Mouse (Mus musculus): Measurements from ENCODE around the gene Stac. TPM values are rescaled to one million over a fixed set of nuclear protein-coding genes. Genes with fewer than 3 reads are reported as not detected.

The Stac gene
- polyA plus RNA-seq, 1 experiment from 2014 or later = 12.4 TPM

DNA sequence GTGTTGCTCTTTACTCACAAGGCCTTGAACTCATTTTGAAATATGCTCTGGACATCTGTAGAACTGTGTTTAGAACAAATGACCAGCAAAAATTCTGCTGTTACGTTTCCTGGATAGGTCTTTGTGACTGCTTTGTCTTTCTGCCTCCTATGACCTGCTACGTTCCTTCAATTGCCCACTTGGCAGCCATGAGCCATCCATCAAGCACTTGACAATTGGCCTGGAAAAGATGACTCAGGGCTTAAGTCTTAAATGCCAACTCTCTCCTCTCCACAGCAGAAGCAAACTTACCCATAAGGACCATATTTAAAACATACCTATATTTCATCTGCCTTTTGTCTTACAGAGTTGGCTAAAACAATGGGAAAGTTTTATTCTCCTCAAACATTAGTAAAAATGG, 10.0 kb upstream of the Stac start:
- Histone ChIP-seq H3K9me3 (ENCODE audit: control insufficient read depth, low read length) (no peaks in the 10 kb centered on the region), H3K4me3 (ENCODE audit: low read length) (no peak overlapping the region), H3K4me2 (ENCODE audit: low read length) (no peak overlapping the region), H3K9ac (ENCODE audit: low read depth, low read length) (no peak overlapping the region), H3K36me3 (ENCODE audit: control insufficient read depth, insufficient read depth, low read length) (no peaks in the 10 kb centered on the region), H3K27ac (ENCODE audit: low read depth, low read length) (no peak overlapping the region), H3K27me3 (replicated peaks; ENCODE audit: control insufficient read depth, insufficient read depth, low read length) (no peaks in the 10 kb centered on the region), H3K4me1 (ENCODE audit: control insufficient read depth, insufficient read depth, low read depth, low read length) (no peaks in the 10 kb centered on the region)
- WGBS = 35% methylated on average over 2 of the region's 2 CpGs
- ATAC-seq = no peak

DNA sequence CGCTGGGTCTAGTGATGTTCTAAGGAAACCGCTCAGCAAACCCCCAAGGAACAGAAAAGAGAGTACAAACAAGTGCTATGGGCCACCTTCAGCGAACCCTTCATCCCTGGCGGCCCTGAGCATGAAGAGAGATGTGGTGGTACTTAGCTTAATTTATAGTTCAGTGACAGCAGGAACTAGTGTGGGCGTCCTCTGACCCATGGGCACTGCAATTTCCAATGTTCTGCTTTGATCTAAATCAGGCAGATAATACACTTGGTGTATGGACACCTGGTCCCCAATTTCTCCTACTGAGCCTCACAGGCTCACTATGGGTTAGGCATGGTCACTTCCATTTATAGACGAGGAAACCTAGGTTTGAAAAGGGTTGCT, 322 bp upstream of the Stac start:
- 9% methylated on average over 6 of the region's 6 CpGs for WGBS
- ATAC-seq = no peak; the same call in 1 of the 2 replicates
- H3K4me2 ChIP-seq (ENCODE audit: low read length) = peak overlapping the region; percentile 93
- no peaks in the 10 kb centered on the region for H3K36me3 ChIP-seq (ENCODE audit: control insufficient read depth, insufficient read depth, low read length)
- peak overlapping the region; percentile 78 for H3K9ac ChIP-seq (ENCODE audit: low read depth, low read length)
- H3K9me3 ChIP-seq (ENCODE audit: control insufficient read depth, low read length) = no peaks in the 10 kb centered on the region
- no peak overlapping the region for H3K27ac ChIP-seq (ENCODE audit: low read depth, low read length)
- H3K4me1 ChIP-seq (ENCODE audit: control insufficient read depth, insufficient read depth, low read depth, low read length) = peaks cover 8% of the 10 kb centered on the region; the same call in 1 of the 2 replicates
- H3K4me3 ChIP-seq (ENCODE audit: low read length) = peak overlapping the region; percentile 60
- peaks cover 2% of the 10 kb centered on the region; the same call in 1 of the 2 replicates for H3K27me3 ChIP-seq (replicated peaks; ENCODE audit: control insufficient read depth, insufficient read depth, low read length)

DNA sequence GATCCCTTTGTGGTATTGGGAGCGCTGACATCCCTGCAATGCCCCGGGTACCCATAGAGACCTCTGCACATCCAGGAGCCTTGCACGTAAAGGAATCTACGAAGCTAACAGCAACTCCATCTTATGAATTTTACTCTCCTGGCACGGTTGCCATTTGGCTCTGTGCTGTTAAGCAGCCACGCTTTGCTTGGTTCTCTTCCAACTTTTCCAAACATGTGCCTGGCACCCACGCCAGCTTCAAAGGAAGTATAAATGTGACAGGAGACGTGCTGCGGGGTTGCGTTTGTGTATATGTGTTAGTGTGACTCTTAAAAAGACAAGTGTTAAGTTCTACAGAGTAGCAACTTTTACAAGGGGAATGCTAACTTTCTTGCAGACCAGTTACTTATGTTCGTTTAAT, 1.0 kb downstream of the Stac start:
- no peak overlapping the region for H3K27ac ChIP-seq (ENCODE audit: low read depth, low read length)
- peaks cover 8% of the 10 kb centered on the region; the same call in 1 of the 2 replicates for H3K4me1 ChIP-seq (ENCODE audit: control insufficient read depth, insufficient read depth, low read depth, low read length)
- no peaks in the 10 kb centered on the region for H3K9me3 ChIP-seq (ENCODE audit: control insufficient read depth, low read length)
- H3K4me3 ChIP-seq (ENCODE audit: low read length) = no peak overlapping the region
- H3K27me3 ChIP-seq (replicated peaks; ENCODE audit: control insufficient read depth, insufficient read depth, low read length) = peaks cover 2% of the 10 kb centered on the region; the same call in 1 of the 2 replicates
- ATAC-seq = no peak
- peak overlapping the region; percentile 93 for H3K4me2 ChIP-seq (ENCODE audit: low read length)
- H3K36me3 ChIP-seq (ENCODE audit: control insufficient read depth, insufficient read depth, low read length) = no peaks in the 10 kb centered on the region
- 67% methylated on average over 11 of the region's 11 CpGs for WGBS
- no peak overlapping the region for H3K9ac ChIP-seq (ENCODE audit: low read depth, low read length)

DNA sequence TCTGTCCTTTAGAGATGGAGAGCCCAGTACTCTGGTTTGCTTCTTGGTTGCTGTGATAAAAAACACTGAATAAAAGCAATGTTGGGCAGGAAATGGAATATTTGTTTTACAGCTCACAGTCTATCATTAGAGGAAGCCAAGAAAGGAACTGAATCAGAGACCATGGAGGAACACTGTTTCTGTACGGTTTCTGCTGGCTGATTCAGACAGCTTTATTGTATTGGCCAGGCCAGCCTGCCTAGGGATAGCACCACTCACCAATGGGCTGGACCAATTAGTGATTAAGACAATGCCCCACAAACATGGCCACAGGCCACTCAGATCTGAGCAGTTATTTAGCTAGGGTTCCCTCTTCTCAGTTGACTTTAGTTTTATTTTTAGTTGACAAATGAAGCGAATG, 6.0 kb downstream of the Stac start:
- no peak overlapping the region for H3K9ac ChIP-seq (ENCODE audit: low read depth, low read length)
- H3K36me3 ChIP-seq (ENCODE audit: control insufficient read depth, insufficient read depth, low read length) = no peaks in the 10 kb centered on the region
- no peak overlapping the region for H3K4me3 ChIP-seq (ENCODE audit: low read length)
- 82% methylated on average over 2 of the region's 2 CpGs for WGBS
- no peak overlapping the region for H3K4me2 ChIP-seq (ENCODE audit: low read length)
- peaks cover 2% of the 10 kb centered on the region; the same call in 1 of the 2 replicates for H3K27me3 ChIP-seq (replicated peaks; ENCODE audit: control insufficient read depth, insufficient read depth, low read length)
- no peak for ATAC-seq
- no peaks in the 10 kb centered on the region for H3K9me3 ChIP-seq (ENCODE audit: control insufficient read depth, low read length)
- no peak overlapping the region for H3K27ac ChIP-seq (ENCODE audit: low read depth, low read length)
- no peaks in the 10 kb centered on the region for H3K4me1 ChIP-seq (ENCODE audit: control insufficient read depth, insufficient read depth, low read depth, low read length)

DNA sequence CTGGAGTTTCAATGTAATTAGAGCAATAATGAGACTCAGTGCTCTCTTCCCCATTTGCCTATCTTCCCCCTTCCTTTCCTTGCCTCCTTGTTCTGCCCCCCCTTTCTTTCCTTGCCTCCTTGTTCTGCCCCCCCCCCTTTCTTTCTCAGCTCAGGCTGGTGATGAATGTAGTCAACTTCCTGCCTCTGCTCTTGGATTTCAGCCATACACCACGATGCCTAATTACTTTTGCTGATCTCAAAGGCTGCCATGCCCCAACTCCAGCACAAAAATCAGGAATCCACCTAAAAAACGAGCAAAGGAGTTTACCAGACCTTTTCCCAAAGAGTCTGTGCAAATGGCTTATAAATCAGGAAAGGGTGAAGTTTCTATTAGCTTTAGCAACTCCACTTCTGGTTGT, 10.6 kb downstream of the Stac start:
- Histone ChIP-seq H3K27ac (ENCODE audit: low read depth, low read length) (no peak overlapping the region), H3K4me2 (ENCODE audit: low read length) (no peak overlapping the region), H3K27me3 (replicated peaks; ENCODE audit: control insufficient read depth, insufficient read depth, low read length) (no peaks in the 10 kb centered on the region), H3K9ac (ENCODE audit: low read depth, low read length) (no peak overlapping the region), H3K4me3 (ENCODE audit: low read length) (no peak overlapping the region), H3K36me3 (ENCODE audit: control insufficient read depth, insufficient read depth, low read length) (no peaks in the 10 kb centered on the region), H3K9me3 (ENCODE audit: control insufficient read depth, low read length) (no peaks in the 10 kb centered on the region), H3K4me1 (ENCODE audit: control insufficient read depth, insufficient read depth, low read depth, low read length) (no peaks in the 10 kb centered on the region)
- WGBS = 22% methylated on average over 2 of the region's 2 CpGs
- no peak for ATAC-seq

DNA sequence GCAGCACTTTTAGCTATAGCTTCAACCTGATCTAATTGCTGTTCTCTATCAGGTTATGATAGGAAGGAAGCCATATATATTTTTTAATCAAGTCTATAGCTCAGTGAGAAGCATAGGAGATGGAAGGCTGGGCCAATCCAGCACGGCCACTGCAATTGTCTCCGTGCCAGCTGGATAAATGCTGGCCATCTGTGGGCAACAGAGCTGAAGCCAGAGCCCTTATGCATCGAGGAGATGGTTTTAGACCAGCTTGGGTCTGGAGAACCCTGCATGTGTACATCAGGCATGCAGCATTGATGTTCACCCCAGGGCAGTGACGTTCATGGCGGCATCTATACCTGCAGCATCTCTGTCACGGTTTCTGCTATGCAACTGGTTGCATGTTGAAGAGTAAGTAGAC, 20.3 kb downstream of the Stac start:
- Histone ChIP-seq H3K4me1 (ENCODE audit: control insufficient read depth, insufficient read depth, low read depth, low read length) (no peaks in the 10 kb centered on the region), H3K4me3 (ENCODE audit: low read length) (no peak overlapping the region), H3K9me3 (ENCODE audit: control insufficient read depth, low read length) (no peaks in the 10 kb centered on the region), H3K27me3 (replicated peaks; ENCODE audit: control insufficient read depth, insufficient read depth, low read length) (no peaks in the 10 kb centered on the region), H3K4me2 (ENCODE audit: low read length) (no peak overlapping the region), H3K27ac (ENCODE audit: low read depth, low read length) (no peak overlapping the region), H3K36me3 (ENCODE audit: control insufficient read depth, insufficient read depth, low read length) (no peaks in the 10 kb centered on the region), H3K9ac (ENCODE audit: low read depth, low read length) (no peak overlapping the region)
- no peak for ATAC-seq
- 81% methylated on average over 6 of the region's 6 CpGs for WGBS

DNA sequence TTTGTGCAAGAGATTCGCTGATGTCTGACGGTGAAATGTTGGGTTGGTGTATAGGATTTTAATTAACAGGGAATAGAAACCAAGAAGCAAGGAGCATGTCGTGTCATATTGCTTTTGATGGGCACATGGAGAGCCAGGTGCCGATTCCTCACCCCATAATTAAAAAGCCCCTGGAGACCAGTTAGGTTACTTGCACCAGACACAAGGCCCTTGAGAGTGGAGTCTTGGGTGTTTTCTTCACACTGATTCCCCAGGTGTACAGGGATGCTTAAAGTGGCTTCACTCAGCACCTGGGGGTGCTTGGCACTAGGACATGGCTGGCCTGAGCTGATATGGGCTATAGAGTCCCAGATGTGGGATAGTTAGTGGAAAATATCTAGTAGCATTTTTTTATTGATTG, 35.1 kb downstream of the Stac start:
- Histone ChIP-seq H3K4me3 (ENCODE audit: low read length) (no peak overlapping the region), H3K4me1 (ENCODE audit: control insufficient read depth, insufficient read depth, low read depth, low read length) (no peaks in the 10 kb centered on the region), H3K9me3 (ENCODE audit: control insufficient read depth, low read length) (no peaks in the 10 kb centered on the region), H3K27me3 (replicated peaks; ENCODE audit: control insufficient read depth, insufficient read depth, low read length) (no peaks in the 10 kb centered on the region), H3K9ac (ENCODE audit: low read depth, low read length) (no peak overlapping the region), H3K36me3 (ENCODE audit: control insufficient read depth, insufficient read depth, low read length) (no peaks in the 10 kb centered on the region), H3K4me2 (ENCODE audit: low read length) (no peak overlapping the region), H3K27ac (ENCODE audit: low read depth, low read length) (no peak overlapping the region)
- no peak for ATAC-seq
- WGBS = 72% methylated on average over 4 of the region's 4 CpGs

DNA sequence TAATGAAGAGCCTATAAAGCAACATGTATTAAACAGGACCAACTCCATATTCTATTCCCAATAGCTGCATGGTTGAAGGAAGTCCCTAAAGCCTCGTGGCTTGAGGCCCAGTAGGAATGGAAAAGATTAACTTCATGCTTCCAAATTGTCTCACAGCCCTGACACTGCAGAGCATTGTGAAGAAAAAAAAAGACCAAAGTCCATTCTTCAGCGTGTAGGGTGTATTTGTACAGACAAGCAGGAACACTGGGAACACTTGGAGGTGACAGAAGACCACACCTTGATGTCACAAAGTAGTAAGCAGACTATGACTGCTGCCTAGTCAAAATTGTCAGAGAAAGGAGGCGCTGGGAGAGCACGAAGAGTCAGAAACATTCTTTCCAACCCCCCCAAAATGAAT, 45.9 kb downstream of the Stac start:
- Histone ChIP-seq H3K4me1 (ENCODE audit: control insufficient read depth, insufficient read depth, low read depth, low read length) (no peaks in the 10 kb centered on the region), H3K4me2 (ENCODE audit: low read length) (no peak overlapping the region), H3K9me3 (ENCODE audit: control insufficient read depth, low read length) (no peaks in the 10 kb centered on the region), H3K27ac (ENCODE audit: low read depth, low read length) (no peak overlapping the region), H3K36me3 (ENCODE audit: control insufficient read depth, insufficient read depth, low read length) (no peaks in the 10 kb centered on the region), H3K4me3 (ENCODE audit: low read length) (no peak overlapping the region), H3K27me3 (replicated peaks; ENCODE audit: control insufficient read depth, insufficient read depth, low read length) (no peaks in the 10 kb centered on the region), H3K9ac (ENCODE audit: low read depth, low read length) (no peak overlapping the region)
- no peak for ATAC-seq
- WGBS = 78% methylated on average over 4 of the region's 4 CpGs

DNA sequence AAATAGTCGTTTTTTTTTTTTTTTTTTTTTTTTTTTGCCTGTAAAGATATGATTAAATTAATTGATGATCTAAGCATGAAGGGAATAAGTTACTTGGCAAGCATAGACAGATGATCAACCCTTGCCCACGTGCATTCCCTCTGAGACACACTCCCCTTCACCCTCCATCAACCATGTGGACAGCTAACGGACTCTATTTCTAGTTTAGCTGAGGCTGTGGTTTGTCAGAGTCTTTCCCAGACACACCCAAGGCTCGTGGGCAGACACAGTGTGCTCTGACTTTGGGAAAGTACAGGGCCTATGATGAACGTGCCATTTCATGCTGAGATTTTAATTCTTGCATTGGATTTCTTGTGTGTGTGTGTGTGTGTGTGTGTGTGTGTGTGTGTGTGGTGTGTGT, 46.8 kb downstream of the Stac start:
- H3K9ac ChIP-seq (ENCODE audit: low read depth, low read length) = no peak overlapping the region
- no peak overlapping the region for H3K4me3 ChIP-seq (ENCODE audit: low read length)
- no peaks in the 10 kb centered on the region for H3K27me3 ChIP-seq (replicated peaks; ENCODE audit: control insufficient read depth, insufficient read depth, low read length)
- ATAC-seq = no peak
- H3K4me2 ChIP-seq (ENCODE audit: low read length) = no peak overlapping the region
- 64% methylated on average over 5 of the region's 5 CpGs for WGBS
- H3K9me3 ChIP-seq (ENCODE audit: control insufficient read depth, low read length) = no peaks in the 10 kb centered on the region
- H3K4me1 ChIP-seq (ENCODE audit: control insufficient read depth, insufficient read depth, low read depth, low read length) = no peaks in the 10 kb centered on the region
- no peaks in the 10 kb centered on the region for H3K36me3 ChIP-seq (ENCODE audit: control insufficient read depth, insufficient read depth, low read length)
- H3K27ac ChIP-seq (ENCODE audit: low read depth, low read length) = no peak overlapping the region

DNA sequence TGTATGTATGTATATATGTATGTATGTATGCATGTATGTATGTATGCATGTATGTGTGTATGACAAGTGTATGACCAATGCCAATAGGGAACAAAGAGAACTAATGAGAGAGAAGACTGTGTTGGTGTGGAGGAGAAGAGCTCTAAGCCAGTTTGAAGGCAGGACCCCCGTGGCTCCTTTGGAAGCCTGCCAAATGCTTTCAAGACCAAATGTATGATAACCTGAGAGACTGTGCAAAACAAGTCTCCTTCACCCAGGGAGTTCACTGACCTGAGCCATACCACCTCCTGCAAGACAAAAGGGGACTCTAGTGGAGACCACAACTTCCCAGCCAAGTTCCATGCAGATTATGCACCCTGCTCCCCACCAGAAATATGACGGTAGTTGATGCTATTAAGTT, 52.5 kb downstream of the Stac start:
- Histone ChIP-seq H3K9me3 (ENCODE audit: control insufficient read depth, low read length) (no peaks in the 10 kb centered on the region), H3K4me3 (ENCODE audit: low read length) (no peak overlapping the region), H3K9ac (ENCODE audit: low read depth, low read length) (no peak overlapping the region), H3K4me1 (ENCODE audit: control insufficient read depth, insufficient read depth, low read depth, low read length) (no peaks in the 10 kb centered on the region), H3K36me3 (ENCODE audit: control insufficient read depth, insufficient read depth, low read length) (no peaks in the 10 kb centered on the region), H3K27me3 (replicated peaks; ENCODE audit: control insufficient read depth, insufficient read depth, low read length) (no peaks in the 10 kb centered on the region), H3K4me2 (ENCODE audit: low read length) (no peak overlapping the region), H3K27ac (ENCODE audit: low read depth, low read length) (no peak overlapping the region)
- 54% methylated on average over 2 of the region's 2 CpGs for WGBS
- ATAC-seq = no peak
